Mouse (Mus musculus) erythroblast, embryonic 14.5 days (primary cell): ENCODE measurements around the gene Zfp646.

Experiments
- GATA1 ChIP-seq: IDR thresholded peaks from 2 replicates; pipeline ENCODE4 v1.6.1; 2012; ENCODE audit warnings: low read length, inconsistent platforms, mixed read lengths
- TAL1 ChIP-seq: IDR thresholded peaks from 3 replicates; pipeline ENCODE4 v1.6.1; 2012; ENCODE audit warnings: low read length, inconsistent platforms, mixed read lengths

DNA sequence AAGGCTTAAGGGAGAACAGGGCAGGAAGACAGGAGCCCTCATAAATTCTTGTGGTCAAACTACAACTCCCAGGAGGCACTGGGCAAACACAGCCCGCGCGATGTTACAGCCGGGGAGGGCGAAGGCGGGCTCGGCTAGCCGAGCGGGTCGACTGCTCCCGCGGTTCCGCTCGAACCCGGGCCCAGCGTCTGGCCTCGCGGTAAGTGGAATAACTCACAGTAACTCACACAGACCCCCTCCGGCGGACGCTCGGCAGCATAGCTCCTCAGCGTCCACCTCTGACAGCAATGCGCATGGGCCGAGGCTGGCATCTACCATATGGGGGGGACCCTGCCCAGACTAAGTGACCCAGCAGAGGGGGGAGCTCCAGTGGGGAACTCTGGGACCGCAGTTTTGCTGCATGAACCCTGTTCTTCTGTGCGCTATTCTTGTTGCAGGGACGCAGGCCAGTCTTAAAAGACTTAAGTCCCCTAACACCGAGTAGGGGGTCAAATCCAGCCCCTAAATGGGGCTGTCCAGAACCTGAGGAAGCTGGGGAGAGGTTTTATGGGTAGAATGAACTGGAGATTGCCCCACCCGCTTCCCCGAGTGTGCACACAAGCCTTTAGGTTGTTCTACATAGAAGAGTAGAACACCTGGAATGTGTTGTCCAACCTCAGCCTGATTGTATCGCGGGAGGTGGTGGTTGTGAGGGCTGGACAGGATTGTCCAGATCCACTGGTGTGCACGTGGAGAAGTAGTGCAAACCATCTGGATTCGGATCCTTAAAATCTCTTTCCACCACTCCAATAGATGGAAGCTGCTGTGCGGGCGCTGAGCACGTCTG, 28.2 kb downstream of the Zfp646 start, which contains the start of gene Bckdk:
- no peak for TF ChIP-seq TAL1
- TF ChIP-seq GATA1, result no peak
